Mouse (Mus musculus) embryo, embryonic 11.5 days (tissue): ENCODE data around the gene Celf1.
"Not testable (repeated sequence)": the region's sequence is repeated elsewhere in the genome, so short reads cannot be mapped to it uniquely, and the experiment has no call there.

Experiments
- DNase-seq: peaks from one replicate; pipeline ENCODE4 v3.0.0-alpha.2; 2012; ENCODE audit warnings: low read depth, low spot score

The Celf1 gene

DNA sequence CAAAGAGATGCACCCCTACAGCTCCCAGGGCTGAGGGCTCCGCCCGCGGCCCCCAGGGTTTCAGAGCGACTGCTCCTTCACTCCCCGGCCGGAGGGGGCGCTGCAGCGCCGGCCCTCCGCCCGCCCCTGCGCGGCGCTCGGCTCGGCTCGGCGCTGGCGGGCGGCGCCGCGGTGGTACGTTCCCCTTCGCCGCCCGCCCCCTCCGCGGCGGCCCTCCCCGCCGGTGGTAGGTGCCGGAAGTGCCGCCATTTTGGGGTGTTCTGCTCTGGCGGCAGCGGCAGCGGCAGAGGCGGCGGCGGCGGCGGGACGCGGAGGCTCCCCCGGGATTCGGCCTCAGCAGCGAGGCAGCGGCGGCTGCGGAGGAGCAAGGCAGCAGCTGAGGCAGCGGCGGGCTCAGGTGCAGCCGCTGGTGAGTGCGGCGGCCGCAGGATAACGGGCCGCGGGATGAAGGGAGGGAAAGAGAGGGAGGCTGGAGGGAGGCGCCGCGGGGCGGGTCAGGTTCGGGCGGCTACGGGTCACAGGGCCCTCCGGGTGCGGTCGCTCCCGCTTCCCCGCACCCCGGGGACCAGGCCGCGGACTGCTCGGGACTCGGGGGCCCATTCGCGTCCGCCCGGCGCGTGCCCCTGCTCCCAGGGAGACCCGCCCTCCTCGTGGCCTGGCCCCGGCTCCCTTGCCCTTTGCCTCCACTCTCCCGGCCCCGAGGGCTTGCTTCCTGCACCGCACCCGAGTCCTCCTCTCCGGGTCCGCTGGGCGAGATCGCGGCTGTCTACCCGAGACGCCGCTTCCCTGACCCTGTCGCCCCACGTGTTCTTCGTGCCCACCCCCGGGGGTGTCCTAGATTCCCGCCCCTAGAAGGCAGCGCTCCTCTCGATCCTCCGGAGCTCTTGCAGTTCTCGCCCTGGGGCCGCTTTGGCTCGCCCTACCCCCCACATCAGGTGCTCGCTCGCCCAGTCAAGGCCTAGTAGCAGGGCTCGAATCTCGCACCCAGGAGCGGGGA lies at the start of gene Celf1:
Gene Celf1, plus strand, starts transcription at position 150 of the 997 bp plus-strand sequence.
- DNase-seq, result peak; percentile 68

DNA sequence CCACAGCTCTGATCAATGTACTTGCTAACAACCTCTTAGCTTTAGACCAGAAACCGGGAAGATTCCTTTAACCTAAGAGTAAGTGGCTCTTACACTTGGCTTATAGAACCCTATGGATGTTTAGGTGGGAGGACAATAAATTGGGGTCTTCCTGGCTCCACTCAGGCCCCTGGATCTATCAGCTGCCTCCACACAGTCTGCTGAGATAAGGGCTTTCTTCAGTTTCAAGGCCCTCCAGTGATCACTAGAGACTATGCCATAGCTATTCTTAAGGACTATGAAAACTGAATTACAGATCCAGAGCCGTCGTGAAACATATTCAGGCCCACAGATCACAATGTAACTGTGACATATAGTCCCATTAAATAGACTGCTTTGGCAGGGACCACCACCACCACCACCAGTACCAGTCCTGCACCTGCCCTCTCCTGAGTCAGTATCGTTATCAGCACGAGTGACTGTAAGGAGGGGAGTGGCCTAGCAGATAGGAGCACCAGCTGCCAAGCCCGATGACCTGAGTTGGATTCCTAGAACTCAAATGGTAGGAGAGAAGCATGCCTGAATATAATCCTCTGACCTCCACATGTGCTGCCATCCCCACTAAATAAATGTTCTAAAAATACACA lies 46.4 kb upstream of the Celf1 start:
- no peak for DNase-seq

DNA sequence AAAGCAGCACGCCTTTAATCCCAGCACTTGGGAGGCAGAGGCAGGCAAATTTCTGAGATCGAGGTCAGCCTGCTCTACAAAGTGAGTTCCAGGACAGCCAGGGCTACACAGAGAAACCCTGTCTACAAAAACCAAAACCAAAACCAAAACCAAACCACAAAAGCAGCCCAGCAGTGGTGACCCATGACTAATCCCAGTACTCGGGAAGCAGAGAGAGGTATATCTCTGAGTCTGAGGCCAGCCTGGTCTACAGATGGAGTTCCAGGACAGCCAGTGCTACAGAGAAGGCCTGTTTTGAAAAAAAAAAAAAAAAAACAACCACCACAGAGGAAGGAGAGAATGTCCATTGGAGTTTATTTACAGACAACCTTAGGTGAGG lies 45.9 kb upstream of the Celf1 start:
- DNase-seq, result not testable (repeated sequence)

DNA sequence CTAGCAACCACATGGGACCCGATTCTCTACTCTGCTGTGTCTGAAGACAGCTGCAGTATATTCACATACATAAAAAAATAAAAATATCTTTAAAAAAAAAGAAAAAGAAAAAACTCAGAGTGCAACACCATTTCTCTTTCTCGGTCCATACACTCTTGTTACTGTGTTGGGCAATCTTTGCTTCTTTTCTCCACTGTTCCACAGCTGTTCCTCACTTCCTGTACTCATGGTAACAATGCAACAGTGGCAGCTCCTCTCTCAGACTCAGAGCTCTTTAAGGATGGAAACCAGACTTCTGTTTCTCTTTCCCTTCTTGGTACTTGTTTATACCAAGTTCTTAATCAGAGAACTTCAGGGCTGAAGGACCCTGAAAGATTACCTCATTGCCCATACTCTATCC lies 36.8 kb upstream of the Celf1 start:
- DNase-seq, result no peak

DNA sequence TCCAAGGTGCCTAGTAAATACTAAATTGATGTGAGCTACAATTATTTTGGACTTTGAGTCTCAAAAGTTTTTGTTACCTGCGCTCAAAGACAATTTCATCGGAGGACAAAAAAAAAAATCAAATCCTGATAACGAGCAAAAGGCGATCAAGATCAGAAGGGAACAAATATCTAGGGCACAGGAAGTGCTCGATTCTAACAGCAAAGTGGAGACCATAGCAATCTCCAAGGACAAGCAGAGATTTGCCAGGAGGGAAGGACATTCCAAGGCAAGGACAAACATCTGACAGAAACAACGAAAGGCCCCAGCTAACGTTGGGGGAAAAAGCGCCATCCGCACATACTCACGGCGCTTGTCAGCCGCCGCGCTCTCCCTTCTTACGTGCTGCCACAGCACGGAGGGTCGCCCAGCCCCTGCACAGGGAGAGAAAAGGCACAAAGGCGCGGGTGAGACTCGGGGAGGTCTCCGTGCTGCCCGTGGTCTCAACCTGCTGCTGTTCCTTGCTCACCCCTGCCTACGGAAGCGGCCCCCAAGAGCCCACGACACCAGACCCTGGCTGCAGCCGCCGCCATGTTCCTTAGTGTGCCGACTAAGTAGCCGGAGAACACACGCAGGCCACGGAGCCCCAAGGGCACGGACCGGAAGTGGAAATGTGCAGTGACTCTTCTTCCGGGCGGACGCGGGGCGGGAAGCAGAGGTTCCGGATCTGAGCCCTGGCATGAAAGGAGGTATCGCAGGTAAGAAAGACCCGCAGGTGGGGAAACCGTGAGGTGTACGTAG lies 35.9 kb upstream of the Celf1 start, which contains the start of the genes Kbtbd4 and Ndufs3:
Gene Kbtbd4, plus strand, starts transcription at position 665 of the 780 bp plus-strand sequence.
Gene Ndufs3, minus strand, starts transcription at position 752 of the 780 bp plus-strand sequence.
- DNase-seq, result peak; percentile 85

DNA sequence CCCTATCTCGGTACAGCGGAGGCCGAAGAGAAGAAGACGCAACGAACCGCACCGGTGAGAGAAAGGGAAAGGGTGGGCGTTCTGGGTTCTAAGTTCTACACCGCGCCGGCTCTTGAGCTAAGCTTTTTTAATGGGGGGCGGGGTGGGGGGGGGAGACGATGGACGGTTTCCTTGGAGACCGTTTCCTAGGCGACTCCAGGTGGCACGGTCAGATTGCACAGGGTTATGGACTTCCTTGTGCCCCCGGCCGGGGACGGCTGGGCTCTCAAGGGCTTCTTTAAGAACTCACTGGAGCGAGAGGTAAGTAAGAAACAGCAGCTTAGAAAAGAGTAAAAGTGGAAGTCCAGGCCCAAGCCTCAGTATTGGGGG lies 35.3 kb upstream of the Celf1 start:
- DNase-seq, result no peak

DNA sequence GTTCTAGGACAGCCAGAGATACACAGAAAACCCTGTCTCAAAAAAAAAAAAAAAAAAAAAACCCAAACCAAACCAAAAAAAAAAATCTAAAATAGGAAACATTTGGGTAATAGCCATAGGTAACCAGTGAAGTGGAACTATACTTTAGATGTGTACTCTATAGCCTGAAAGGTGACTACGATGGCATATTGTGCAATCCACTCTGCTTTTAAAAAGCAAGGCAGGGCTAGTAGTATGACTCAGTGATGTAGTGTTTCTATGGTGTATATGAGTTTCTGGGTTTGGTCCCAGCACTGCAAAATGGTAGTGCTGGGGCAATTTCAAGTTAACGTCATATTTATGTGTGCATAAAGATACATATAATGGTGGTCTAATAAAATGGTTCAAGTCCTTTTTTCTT lies 33.5 kb upstream of the Celf1 start:
- no peak for DNase-seq

DNA sequence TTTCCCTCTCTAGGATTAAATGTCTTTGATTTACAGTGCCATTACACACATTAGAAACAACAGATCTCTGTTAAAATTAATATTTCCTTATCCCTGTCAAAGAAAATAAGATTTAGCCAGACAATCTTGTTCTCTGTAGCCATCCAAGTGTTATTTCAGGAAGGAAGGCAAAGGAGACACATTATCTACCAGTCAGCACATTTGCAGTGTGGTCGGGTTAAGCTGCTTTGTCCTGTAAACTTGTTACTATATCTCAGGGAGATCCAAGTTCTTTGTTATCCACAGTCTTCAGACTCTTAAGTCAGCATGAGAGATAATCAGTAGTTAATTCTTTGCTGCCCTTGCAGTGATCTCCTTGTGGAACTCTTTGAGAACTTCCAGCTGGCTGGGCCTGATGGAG lies 29.3 kb upstream of the Celf1 start:
- no peak for DNase-seq

DNA sequence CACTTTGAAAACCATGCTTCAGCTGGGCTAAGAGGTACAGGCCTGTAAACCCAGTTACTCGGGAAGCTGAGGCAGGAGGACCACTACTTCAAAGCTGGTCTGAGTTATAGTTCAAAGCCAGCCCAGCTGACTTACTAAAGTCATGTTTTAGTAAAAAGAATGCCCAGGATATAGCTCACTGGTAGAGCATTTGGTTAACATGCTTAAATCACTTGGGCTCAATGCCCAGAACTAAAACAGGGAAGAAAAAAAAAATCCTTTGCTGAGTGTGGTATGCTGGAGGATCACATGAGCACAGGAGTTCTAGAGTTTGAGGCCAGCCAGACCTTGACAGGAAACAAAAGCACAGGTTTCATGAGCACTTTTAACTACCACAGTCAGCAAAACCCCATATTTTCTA lies 28.5 kb upstream of the Celf1 start:
- DNase-seq, result no peak

DNA sequence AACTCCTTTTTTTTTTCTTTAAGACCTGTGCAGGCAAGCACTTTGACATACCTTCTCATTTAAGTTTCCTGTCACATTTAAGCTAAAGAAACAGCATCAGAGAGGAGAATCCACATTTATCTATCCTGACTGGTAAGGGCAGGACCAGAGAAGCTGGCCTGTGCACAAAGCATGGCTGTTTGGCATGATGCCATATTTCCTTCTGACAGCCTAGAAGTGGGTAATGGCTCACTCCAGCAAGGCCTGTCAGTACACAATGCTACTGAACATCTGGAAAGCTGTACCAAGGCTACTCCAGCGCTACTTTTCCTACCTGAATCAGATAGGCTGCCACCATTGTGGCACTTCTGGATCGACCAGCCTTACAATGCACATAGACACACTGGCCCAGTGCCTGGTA lies 26.5 kb upstream of the Celf1 start:
- DNase-seq, result no peak

DNA sequence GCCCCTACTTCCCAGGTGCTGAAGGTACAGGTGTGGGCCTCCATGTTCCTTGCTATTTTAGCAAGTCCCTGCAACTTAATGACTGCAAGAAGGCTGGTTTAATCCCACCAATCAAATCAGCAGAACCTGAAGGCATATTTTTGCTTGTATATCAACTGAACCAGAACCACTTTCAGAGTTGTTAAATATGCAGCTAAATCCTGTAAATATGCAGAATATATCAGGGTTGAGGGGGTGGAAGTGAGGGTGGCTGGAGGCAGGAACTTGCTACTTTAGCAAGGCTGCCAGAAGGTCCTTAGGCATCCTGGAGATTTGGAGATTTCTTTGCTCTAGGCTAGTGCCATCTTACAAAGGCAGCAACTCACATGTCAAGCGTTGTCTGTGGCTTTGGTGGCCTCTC lies 24.7 kb upstream of the Celf1 start:
- DNase-seq, result no peak

DNA sequence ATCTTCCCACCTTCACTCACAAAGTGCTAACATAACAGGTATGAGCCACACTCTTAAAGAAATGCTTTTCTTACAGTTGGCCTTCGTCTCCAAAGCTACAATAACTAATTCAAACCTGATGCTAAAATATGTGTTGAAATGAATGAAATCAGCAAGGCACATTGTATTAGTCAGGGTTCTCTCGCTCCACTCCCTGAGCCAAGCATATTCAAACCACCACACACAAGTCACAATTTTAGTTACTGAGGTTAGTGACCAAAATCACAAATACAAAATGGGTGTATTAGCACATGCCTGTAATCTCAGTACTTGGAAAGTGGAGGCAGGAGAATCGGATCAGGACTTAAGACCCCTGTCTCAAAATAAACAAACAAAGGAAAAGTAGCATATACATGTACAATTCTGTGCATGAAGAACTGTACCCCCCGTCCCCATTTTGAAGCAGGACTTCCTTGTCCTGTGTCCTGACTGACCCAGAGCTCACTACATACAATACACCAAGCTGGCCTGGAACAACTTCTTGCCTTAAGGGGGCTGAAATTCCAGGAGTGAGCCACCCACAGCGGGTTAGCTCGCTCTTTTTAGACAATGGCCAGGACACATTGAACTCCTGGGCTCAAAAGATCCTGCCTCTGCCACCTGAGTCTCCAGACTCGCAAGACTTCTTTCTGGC lies 23.5 kb upstream of the Celf1 start:
- no peak for DNase-seq

DNA sequence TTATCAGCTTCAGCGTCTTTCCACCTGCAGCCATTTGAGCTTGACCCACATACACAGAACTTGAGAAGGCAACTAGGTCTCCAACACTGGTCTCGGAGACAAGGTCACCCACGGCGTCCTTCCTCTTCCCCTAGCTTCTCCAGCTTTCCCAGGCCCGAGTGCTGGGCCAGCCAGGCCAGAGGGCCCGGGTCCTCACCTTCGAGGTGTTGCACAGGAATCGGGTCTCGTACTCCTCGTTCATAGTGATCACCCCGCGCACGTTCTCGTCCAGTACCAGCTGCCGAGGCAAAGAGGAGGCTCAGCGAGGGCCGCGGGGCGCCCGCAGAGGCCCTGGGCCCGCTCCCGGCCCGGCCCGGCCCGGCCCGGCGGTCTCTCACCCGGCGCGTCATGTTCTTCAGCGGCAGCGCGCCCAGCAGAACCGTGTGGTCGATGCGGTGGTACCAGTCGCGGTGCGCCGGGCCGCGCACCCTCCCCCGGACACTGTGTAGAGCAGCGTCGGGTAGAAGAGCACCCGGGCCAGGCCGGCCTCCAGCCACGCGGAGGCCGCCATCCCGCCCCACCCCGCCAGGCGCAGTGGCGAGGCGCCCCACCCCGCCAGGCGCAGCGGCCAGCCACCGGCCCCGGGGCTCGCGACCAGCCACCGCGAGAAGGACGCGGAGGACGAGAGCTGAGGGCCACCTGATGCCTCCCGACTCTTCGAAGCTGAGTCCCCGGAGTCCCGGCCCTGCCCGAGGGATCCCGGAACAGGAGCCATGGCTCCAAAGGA lies 22.8 kb upstream of the Celf1 start:
- DNase-seq, result peak; percentile 35

DNA sequence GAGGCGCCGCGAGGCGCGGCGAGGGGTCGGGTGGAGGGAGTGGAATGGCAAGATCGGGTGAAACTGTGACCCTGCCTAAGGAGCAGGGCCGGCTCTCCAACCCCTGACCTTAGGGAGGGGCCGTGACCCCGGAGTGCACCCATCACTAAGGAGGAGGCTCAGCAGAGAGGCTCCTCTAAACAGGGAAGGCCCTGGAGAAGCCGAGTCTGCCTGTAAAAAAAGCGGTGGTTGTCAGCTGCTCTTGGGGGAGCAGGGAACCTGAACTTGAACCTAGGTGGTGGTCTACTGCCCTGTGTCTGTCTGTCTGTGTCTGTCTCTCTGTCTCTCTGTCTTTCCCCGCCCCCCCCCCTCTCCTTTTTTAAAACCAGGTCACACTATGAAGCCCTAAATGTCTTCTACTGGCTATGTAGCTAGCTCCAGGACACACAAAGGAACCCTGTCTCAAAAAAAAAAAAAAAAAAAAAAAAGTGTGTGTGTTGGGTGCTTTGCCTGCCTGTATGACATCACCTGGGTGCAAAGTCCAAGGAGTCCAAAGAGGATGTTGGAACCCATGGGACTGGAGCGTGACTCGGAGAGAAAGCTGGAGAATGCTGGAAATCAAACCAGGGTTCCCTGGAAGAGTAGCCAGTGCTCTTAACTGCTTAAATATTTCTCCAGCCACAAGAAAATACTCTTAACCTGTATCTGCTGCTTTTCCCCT lies 22.0 kb upstream of the Celf1 start:
- peak; percentile 16 for DNase-seq

DNA sequence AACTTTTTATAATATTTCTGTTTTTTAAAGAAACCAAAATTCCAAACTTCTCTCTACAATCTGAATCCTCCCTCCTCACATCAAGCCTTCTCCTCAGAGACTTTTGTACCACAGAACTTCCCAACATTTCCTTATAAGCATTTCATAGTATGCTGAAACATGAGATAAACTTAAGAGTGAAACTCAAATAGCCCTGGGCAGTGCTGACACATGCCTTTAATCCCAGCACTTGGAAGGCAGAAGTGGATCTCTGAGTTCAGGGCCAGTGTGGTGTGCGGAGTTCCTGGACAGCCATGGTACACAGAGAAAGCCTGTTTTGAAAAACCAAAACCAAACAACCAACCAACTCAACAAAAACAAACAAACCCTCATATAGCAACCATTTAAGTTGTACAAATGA lies 19.0 kb upstream of the Celf1 start:
- no peak for DNase-seq

DNA sequence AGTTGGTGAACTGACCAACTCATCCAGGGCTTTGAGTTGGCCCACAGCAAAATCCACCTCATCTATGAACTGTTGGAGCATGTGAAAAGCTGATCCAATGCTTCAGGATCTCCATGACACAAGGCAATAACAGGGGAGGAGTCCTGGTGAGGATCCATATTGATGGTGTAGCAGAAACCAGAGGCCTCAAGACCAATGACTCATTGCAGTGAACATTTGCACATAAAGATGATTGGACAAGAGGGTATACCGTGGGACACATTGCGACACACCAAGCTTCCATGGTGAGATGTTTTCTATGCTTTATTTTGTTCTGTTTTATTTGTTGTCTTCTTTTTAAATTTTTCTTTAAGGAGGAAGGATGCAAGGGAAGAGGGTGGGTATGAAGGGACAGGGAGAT lies 17.5 kb upstream of the Celf1 start:
- DNase-seq, result no peak

DNA sequence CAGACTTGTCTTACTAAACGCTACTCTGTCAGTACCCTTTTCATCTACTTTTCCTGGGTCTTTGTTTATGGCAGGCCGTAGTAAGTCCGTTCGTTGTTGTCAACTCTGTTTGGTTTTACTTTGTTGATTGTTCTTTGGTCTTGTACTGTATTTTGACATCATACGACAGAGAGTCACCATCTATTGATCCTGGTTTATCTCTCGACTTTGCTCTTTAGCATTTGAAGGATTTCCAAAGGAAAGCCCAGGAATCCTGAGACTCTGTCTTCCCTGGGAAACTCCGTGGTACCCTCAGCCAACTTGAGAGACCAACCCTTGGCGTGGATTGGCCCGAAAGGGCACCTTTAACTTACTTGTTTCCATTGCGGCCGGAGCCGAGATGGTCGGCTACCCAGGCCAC lies 11.6 kb upstream of the Celf1 start:
- no peak for DNase-seq

DNA sequence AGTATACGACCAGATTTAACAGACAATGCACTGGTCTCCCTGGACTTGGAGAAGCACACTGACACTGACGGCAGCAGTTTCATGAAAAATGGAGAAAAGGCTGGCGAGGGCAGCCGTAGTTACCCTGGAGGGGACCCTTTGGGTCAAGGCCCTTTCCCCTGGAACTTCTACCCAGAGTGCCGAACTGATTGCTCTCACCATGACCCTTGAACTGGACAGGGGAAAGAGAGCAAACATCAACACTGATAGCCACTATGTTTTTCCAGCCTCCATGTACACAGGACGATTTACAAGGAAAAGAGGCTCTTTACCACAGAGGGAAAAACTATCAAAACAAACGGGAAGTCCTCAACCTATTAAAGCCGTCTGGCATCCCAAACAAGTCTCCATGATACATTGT lies 8.4 kb upstream of the Celf1 start:
- DNase-seq, result no peak

DNA sequence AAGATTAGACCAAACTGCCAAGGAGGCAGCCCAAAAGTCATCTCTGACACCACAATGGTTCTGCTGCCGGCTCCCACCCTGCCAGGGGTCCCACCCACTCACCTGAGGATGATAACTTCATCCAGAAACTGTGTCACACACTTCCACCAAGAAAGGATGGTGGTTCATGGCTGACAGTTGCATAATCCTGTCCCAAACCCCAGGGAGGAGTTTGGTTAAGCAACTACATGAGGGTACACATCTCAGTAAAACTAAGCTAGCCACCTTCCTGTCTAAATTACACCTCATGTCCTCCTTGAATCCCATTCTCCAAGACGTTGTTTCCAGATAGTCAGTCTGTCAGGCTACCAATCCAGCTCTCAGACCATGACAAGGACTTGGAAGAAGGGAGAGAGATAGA lies 7.9 kb upstream of the Celf1 start:
- no peak for DNase-seq

DNA sequence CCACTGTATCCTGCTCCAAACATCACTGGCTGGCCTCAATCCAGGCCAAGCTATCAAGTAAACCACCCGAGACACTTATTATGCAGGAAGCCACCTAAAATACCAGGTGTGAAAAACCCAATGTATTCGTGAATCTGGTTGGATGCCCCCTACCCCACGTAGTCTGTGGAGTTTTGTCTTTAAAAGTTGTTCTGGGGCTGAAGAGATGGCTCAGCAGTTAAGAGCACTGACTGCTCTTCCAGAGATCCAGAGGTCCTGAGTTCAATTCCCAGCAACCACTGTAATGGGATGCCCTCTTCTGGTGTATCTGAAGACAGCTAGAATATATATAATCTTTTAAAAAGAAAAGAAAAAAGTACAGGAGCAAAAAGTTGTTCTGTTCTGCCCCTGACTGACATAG lies 1.8 kb upstream of the Celf1 start:
- no peak for DNase-seq
